Mouse (Mus musculus) olfactory bulb, adult 2 months (tissue): ENCODE results near the gene Gm42742.

ENCODE experiments used
- CTCF ChIP-seq: fragments of 200-500 bp; IDR thresholded peaks from 2 replicates; pipeline ENCODE4 v1.5.1; 2012; ENCODE audit warnings: low read depth, mild to moderate bottlenecking, low read length, moderate library complexity; ENCODE audit not compliant: insufficient read depth
- POLR2A ChIP-seq: fragments of 200-500 bp; IDR thresholded peaks from 2 replicates; pipeline ENCODE4 v1.6.1; 2012; ENCODE audit warnings: mild to moderate bottlenecking, low read depth, low read length, moderate library complexity; ENCODE audit not compliant: insufficient read depth

GRCm38 (mm10) chr7:127020491-127020890 is 406 bp downstream of the Gm42742 start:
- TF ChIP-seq CTCF (no peak), POLR2A (no peak)
